Mouse (Mus musculus) embryonic fibroblast, embryonic 13.5 days (primary cell): ENCODE measurements around the gene Itga9. TPM values are rescaled to one million over a fixed set of nuclear protein-coding genes. Genes with fewer than 3 reads are reported as not detected.

Source experiments
- H3K27ac ChIP-seq: 2 replicates; pipeline ENCODE4 v1.5.1; 2012; ENCODE audit warnings: low read length, control low read depth, inconsistent platforms; ENCODE audit not compliant: insufficient read depth
- H3K4me1 ChIP-seq: 2 replicates; pipeline ENCODE4 v1.6.1; 2011; ENCODE audit warnings: low read length; ENCODE audit not compliant: control insufficient read depth, insufficient read depth
- H3K4me3 ChIP-seq: 2 replicates; pipeline ENCODE4 v1.5.1; 2011; ENCODE audit warnings: mild to moderate bottlenecking, control low read depth, low read length; ENCODE audit not compliant: insufficient read depth
- CTCF ChIP-seq: IDR thresholded peaks from 2 replicates; pipeline ENCODE4 v1.5.1; 2011; ENCODE audit warnings: mild to moderate bottlenecking, control low read depth, low read length, moderate library complexity, borderline replicate concordance; ENCODE audit not compliant: insufficient read depth
- POLR2A ChIP-seq: IDR thresholded peaks from 2 replicates; pipeline ENCODE4 v1.6.1; 2011; ENCODE audit warnings: low read depth, mild to moderate bottlenecking, control low read depth, low read length, moderate library complexity
- polyA plus RNA-seq: library from polyadenylated mRNA; stranded (reverse); fragments of >200 nt; gene quantifications from 2 replicates; pipeline ENCODE4 v1.2.4, GENCODE M21; 2011; ENCODE audit warnings: low read depth; ENCODE audit not compliant: missing spikeins, insufficient read length

Itga9 gene
- polyA plus RNA-seq, 1 experiment = 22.9 TPM

- H3K4me1 ChIP-seq = no peaks in the 10 kb centered on the region
- H3K27ac ChIP-seq = no peak overlapping the region
- no peak for TF ChIP-seq CTCF
- no peak for TF ChIP-seq POLR2A
- no peak overlapping the region for H3K4me3 ChIP-seq
Observed at GRCm38 (mm10) chr9:118647495-118647894, 41.0 kb downstream of the Itga9 start.

GRCm38 (mm10) chr9:118650976-118651375 is 44.5 kb downstream of the Itga9 start:
- H3K4me3 ChIP-seq = no peak overlapping the region
- no peak for TF ChIP-seq POLR2A
- no peaks in the 10 kb centered on the region for H3K4me1 ChIP-seq
- no peak overlapping the region for H3K27ac ChIP-seq

GRCm38 (mm10) chr9:118651939-118652338 is 45.4 kb downstream of the Itga9 start:
- H3K27ac ChIP-seq = no peak overlapping the region

GRCm38 (mm10) chr9:118653436-118653835 is 46.9 kb downstream of the Itga9 start:
- H3K4me3 ChIP-seq = no peak overlapping the region
- TF ChIP-seq CTCF = no peak
- no peak for TF ChIP-seq POLR2A
- no peak overlapping the region for H3K27ac ChIP-seq
- no peaks in the 10 kb centered on the region for H3K4me1 ChIP-seq

More at GRCm38 (mm10) chr9:118651939-118652338, 45.4 kb downstream of the Itga9 start:
- H3K4me1 ChIP-seq = no peaks in the 10 kb centered on the region
- no peak overlapping the region for H3K4me3 ChIP-seq
- TF ChIP-seq CTCF = no peak
- no peak for TF ChIP-seq POLR2A

- no peak overlapping the region for H3K4me3 ChIP-seq
- no peak overlapping the region for H3K27ac ChIP-seq
- no peak for TF ChIP-seq POLR2A
- TF ChIP-seq CTCF = no peak
- H3K4me1 ChIP-seq = no peaks in the 10 kb centered on the region
Observed at GRCm38 (mm10) chr9:118654969-118655368, 48.5 kb downstream of the Itga9 start.

GRCm38 (mm10) chr9:118655726-118656125 is 49.2 kb downstream of the Itga9 start:
- Histone ChIP-seq H3K4me3 (no peak overlapping the region), H3K27ac (no peak overlapping the region), H3K4me1 (no peaks in the 10 kb centered on the region)
- TF ChIP-seq CTCF (no peak), POLR2A (no peak)

GRCm38 (mm10) chr9:118658159-118658558 is 51.7 kb downstream of the Itga9 start:
- no peaks in the 10 kb centered on the region for H3K4me1 ChIP-seq
- H3K4me3 ChIP-seq = no peak overlapping the region
- no peak overlapping the region for H3K27ac ChIP-seq
- TF ChIP-seq POLR2A (no peak), CTCF (no peak)

- Histone ChIP-seq H3K4me3 (no peak overlapping the region), H3K27ac (no peak overlapping the region), H3K4me1 (no peaks in the 10 kb centered on the region)
- TF ChIP-seq POLR2A (no peak), CTCF (no peak)
Observed at GRCm38 (mm10) chr9:118659809-118660208, 53.3 kb downstream of the Itga9 start.

GRCm38 (mm10) chr9:118660259-118660658 is 53.8 kb downstream of the Itga9 start:
- no peak overlapping the region for H3K27ac ChIP-seq
- no peaks in the 10 kb centered on the region for H3K4me1 ChIP-seq
- H3K4me3 ChIP-seq = no peak overlapping the region
- TF ChIP-seq CTCF (no peak), POLR2A (no peak)

- Histone ChIP-seq H3K27ac (no peak overlapping the region), H3K4me3 (no peak overlapping the region), H3K4me1 (no peaks in the 10 kb centered on the region)
- no peak for TF ChIP-seq CTCF
- TF ChIP-seq POLR2A = no peak
Observed at GRCm38 (mm10) chr9:118662026-118662425, 55.5 kb downstream of the Itga9 start.

- no peak overlapping the region for H3K4me3 ChIP-seq
- H3K27ac ChIP-seq = no peak overlapping the region
- no peaks in the 10 kb centered on the region for H3K4me1 ChIP-seq
- no peak for TF ChIP-seq POLR2A
- no peak for TF ChIP-seq CTCF
Observed at GRCm38 (mm10) chr9:118662476-118662875, 56.0 kb downstream of the Itga9 start.

GRCm38 (mm10) chr9:118663938-118664337 is 57.4 kb downstream of the Itga9 start:
- Histone ChIP-seq H3K27ac (no peak overlapping the region), H3K4me3 (no peak overlapping the region), H3K4me1 (no peaks in the 10 kb centered on the region)
- TF ChIP-seq CTCF = no peak
- no peak for TF ChIP-seq POLR2A
